Mouse (Mus musculus): ENCODE measurements around the gene Gm20388. TPM values are rescaled to one million over a fixed set of nuclear protein-coding genes. Genes with fewer than 3 reads are reported as not detected.

Gene Gm20388
- total RNA-seq, 1 experiment from 2014 or later: 18.4 TPM

- ATAC-seq (replicated peaks in 1 of 2; ENCODE audit: insufficient read depth in 1 of 2, low FRiP score in 2 of 2, low TSS enrichment in 1 of 2, low read depth in 1 of 2, poor library complexity in 2 of 2, severe bottlenecking in 2 of 2): no peak
Measured at GRCm38 (mm10) chr8:123648245-123649170, 3737.9 kb downstream of the Gm20388 start.

GRCm38 (mm10) chr8:123649483-123649882 is 3738.8 kb downstream of the Gm20388 start:
- ATAC-seq (replicated peaks in 1 of 2; ENCODE audit: insufficient read depth in 1 of 2, low FRiP score in 2 of 2, low TSS enrichment in 1 of 2, low read depth in 1 of 2, poor library complexity in 2 of 2, severe bottlenecking in 2 of 2): no peak

- no peak for ATAC-seq (replicated peaks in 1 of 2; ENCODE audit: insufficient read depth in 1 of 2, low FRiP score in 2 of 2, low TSS enrichment in 1 of 2, low read depth in 1 of 2, poor library complexity in 2 of 2, severe bottlenecking in 2 of 2)
Measured at GRCm38 (mm10) chr8:123651390-123652098, 3740.9 kb downstream of the Gm20388 start.

GRCm38 (mm10) chr8:123652641-123653040 is 3742.0 kb downstream of the Gm20388 start:
- ATAC-seq (replicated peaks in 1 of 2; ENCODE audit: insufficient read depth in 1 of 2, low FRiP score in 2 of 2, low TSS enrichment in 1 of 2, low read depth in 1 of 2, poor library complexity in 2 of 2, severe bottlenecking in 2 of 2): no peak

- peak; percentile 78 to 85 for ATAC-seq (replicated peaks in 1 of 2; ENCODE audit: insufficient read depth in 1 of 2, low FRiP score in 2 of 2, low TSS enrichment in 1 of 2, low read depth in 1 of 2, poor library complexity in 2 of 2, severe bottlenecking in 2 of 2)
Measured at GRCm38 (mm10) chr8:123653308-123653993, 3742.8 kb downstream of the Gm20388 start, which contains the start of gene Rhou. TSS of gene Rhou (plus strand) at chr8:123653929.

- ATAC-seq (replicated peaks in 1 of 2; ENCODE audit: insufficient read depth in 1 of 2, low FRiP score in 2 of 2, low TSS enrichment in 1 of 2, low read depth in 1 of 2, poor library complexity in 2 of 2, severe bottlenecking in 2 of 2): no peak
Measured at GRCm38 (mm10) chr8:123653994-123654569, 3743.4 kb downstream of the Gm20388 start.

GRCm38 (mm10) chr8:123654763-123655162 is 3744.1 kb downstream of the Gm20388 start:
- no peak for ATAC-seq (replicated peaks in 1 of 2; ENCODE audit: insufficient read depth in 1 of 2, low FRiP score in 2 of 2, low TSS enrichment in 1 of 2, low read depth in 1 of 2, poor library complexity in 2 of 2, severe bottlenecking in 2 of 2)

GRCm38 (mm10) chr8:123655351-123655779 is 3744.7 kb downstream of the Gm20388 start:
- peak in 1 of 2 experiments; percentile 20; a peak in 2 of 4 replicates for ATAC-seq (replicated peaks in 1 of 2; ENCODE audit: insufficient read depth in 1 of 2, low FRiP score in 2 of 2, low TSS enrichment in 1 of 2, low read depth in 1 of 2, poor library complexity in 2 of 2, severe bottlenecking in 2 of 2)

- ATAC-seq (replicated peaks in 1 of 2; ENCODE audit: insufficient read depth in 1 of 2, low FRiP score in 2 of 2, low TSS enrichment in 1 of 2, low read depth in 1 of 2, poor library complexity in 2 of 2, severe bottlenecking in 2 of 2): no peak
Measured at GRCm38 (mm10) chr8:123657826-123658225, 3747.2 kb downstream of the Gm20388 start.

GRCm38 (mm10) chr8:123659469-123660057 is 3748.9 kb downstream of the Gm20388 start:
- no peak for ATAC-seq (replicated peaks in 1 of 2; ENCODE audit: insufficient read depth in 1 of 2, low FRiP score in 2 of 2, low TSS enrichment in 1 of 2, low read depth in 1 of 2, poor library complexity in 2 of 2, severe bottlenecking in 2 of 2)

GRCm38 (mm10) chr8:123661515-123661914 is 3750.9 kb downstream of the Gm20388 start:
- no peak; a peak in 1 of 4 replicates for ATAC-seq (replicated peaks in 1 of 2; ENCODE audit: insufficient read depth in 1 of 2, low FRiP score in 2 of 2, low TSS enrichment in 1 of 2, low read depth in 1 of 2, poor library complexity in 2 of 2, severe bottlenecking in 2 of 2)

- no peak for ATAC-seq (replicated peaks in 1 of 2; ENCODE audit: insufficient read depth in 1 of 2, low FRiP score in 2 of 2, low TSS enrichment in 1 of 2, low read depth in 1 of 2, poor library complexity in 2 of 2, severe bottlenecking in 2 of 2)
Measured at GRCm38 (mm10) chr8:123665580-123665979, 3754.9 kb downstream of the Gm20388 start.

GRCm38 (mm10) chr8:123666832-123667231 is 3756.2 kb downstream of the Gm20388 start:
- ATAC-seq (replicated peaks in 1 of 2; ENCODE audit: insufficient read depth in 1 of 2, low FRiP score in 2 of 2, low TSS enrichment in 1 of 2, low read depth in 1 of 2, poor library complexity in 2 of 2, severe bottlenecking in 2 of 2): no peak

- peak in 1 of 2 experiments; percentile 41; a peak in 2 of 4 replicates for ATAC-seq (replicated peaks in 1 of 2; ENCODE audit: insufficient read depth in 1 of 2, low FRiP score in 2 of 2, low TSS enrichment in 1 of 2, low read depth in 1 of 2, poor library complexity in 2 of 2, severe bottlenecking in 2 of 2)
Measured at GRCm38 (mm10) chr8:123668681-123669080, 3758.0 kb downstream of the Gm20388 start.

- ATAC-seq (replicated peaks in 1 of 2; ENCODE audit: insufficient read depth in 1 of 2, low FRiP score in 2 of 2, low TSS enrichment in 1 of 2, low read depth in 1 of 2, poor library complexity in 2 of 2, severe bottlenecking in 2 of 2): no peak
Measured at GRCm38 (mm10) chr8:123670766-123671165, 3760.1 kb downstream of the Gm20388 start.

- ATAC-seq (replicated peaks in 1 of 2; ENCODE audit: insufficient read depth in 1 of 2, low FRiP score in 2 of 2, low TSS enrichment in 1 of 2, low read depth in 1 of 2, poor library complexity in 2 of 2, severe bottlenecking in 2 of 2): no peak
Measured at GRCm38 (mm10) chr8:123671454-123671853, 3760.8 kb downstream of the Gm20388 start.

- peak; percentile 69 to 73 for ATAC-seq (replicated peaks in 1 of 2; ENCODE audit: insufficient read depth in 1 of 2, low FRiP score in 2 of 2, low TSS enrichment in 1 of 2, low read depth in 1 of 2, poor library complexity in 2 of 2, severe bottlenecking in 2 of 2)
Measured at GRCm38 (mm10) chr8:123672648-123673047, 3762.0 kb downstream of the Gm20388 start.
